Mouse (Mus musculus) mature B cell (primary cell): Measurements from ENCODE around the gene Ero1lb.
"Not testable (repeated sequence)": the region's sequence is repeated elsewhere in the genome, so short reads cannot be mapped to it uniquely, and the experiment has no call there.

ENCODE experiments used
- in situ Hi-C: fragments of 300-500 bp; cut with MboI; formaldehyde crosslinking; loops from 2 replicates; pipeline ENCODE4 v1.14.3; 2019

Gene Ero1lb

GRCm38 (mm10) chr13:12574979-12575536 is 9.4 kb downstream of the Ero1lb start:
- in situ Hi-C loops: no loop called here

- in situ Hi-C loops: no loop called here
These were observed 12.5 kb downstream of the Ero1lb start for GRCm38 (mm10) chr13:12578145-12578544.

GRCm38 (mm10) chr13:12589003-12589402 is 23.3 kb downstream of the Ero1lb start:
- in situ Hi-C loops: no loop called here

GRCm38 (mm10) chr13:12597075-12597474 is 31.4 kb downstream of the Ero1lb start:
- in situ Hi-C loops: not testable (repeated sequence)

- in situ Hi-C loops: not testable (repeated sequence)
These were observed 44.5 kb downstream of the Ero1lb start for GRCm38 (mm10) chr13:12610206-12610605.

GRCm38 (mm10) chr13:12614026-12614425 is 48.4 kb downstream of the Ero1lb start:
- in situ Hi-C loops: not testable (repeated sequence)

- in situ Hi-C loops: not testable (repeated sequence)
These were observed 48.9 kb downstream of the Ero1lb start for GRCm38 (mm10) chr13:12614591-12614990.

- in situ Hi-C loops: not testable (repeated sequence)
These were observed 49.3 kb downstream of the Ero1lb start for GRCm38 (mm10) chr13:12615014-12615413.

GRCm38 (mm10) chr13:12616489-12616888 is 50.8 kb downstream of the Ero1lb start:
- in situ Hi-C loops: not testable (repeated sequence)

GRCm38 (mm10) chr13:12619808-12620207 is 54.1 kb downstream of the Ero1lb start:
- in situ Hi-C loops: not testable (repeated sequence)

GRCm38 (mm10) chr13:12626061-12626460 is 60.4 kb downstream of the Ero1lb start:
- in situ Hi-C loops: not testable (repeated sequence)

GRCm38 (mm10) chr13:12627746-12628145 is 62.1 kb downstream of the Ero1lb start:
- in situ Hi-C loops: not testable (repeated sequence)

- in situ Hi-C loops: not testable (repeated sequence)
These were observed 62.5 kb downstream of the Ero1lb start for GRCm38 (mm10) chr13:12628181-12628580.

- in situ Hi-C loops: not testable (repeated sequence)
These were observed 64.6 kb downstream of the Ero1lb start for GRCm38 (mm10) chr13:12630252-12630651.

- in situ Hi-C loops: not testable (repeated sequence)
These were observed 69.4 kb downstream of the Ero1lb start for GRCm38 (mm10) chr13:12634941-12635588.

GRCm38 (mm10) chr13:12642795-12643194 is 77.1 kb downstream of the Ero1lb start:
- in situ Hi-C loops: not testable (repeated sequence)

GRCm38 (mm10) chr13:12646676-12647075 is 81.0 kb downstream of the Ero1lb start:
- in situ Hi-C loops: not testable (repeated sequence)

GRCm38 (mm10) chr13:12650020-12650876 is 84.6 kb downstream of the Ero1lb start:
- in situ Hi-C loops: not testable (repeated sequence)

- in situ Hi-C loops: not testable (repeated sequence)
These were observed 85.2 kb downstream of the Ero1lb start for GRCm38 (mm10) chr13:12650877-12651176.
